Mouse (Mus musculus): ENCODE measurements around the gene Gpat2.

DNA sequence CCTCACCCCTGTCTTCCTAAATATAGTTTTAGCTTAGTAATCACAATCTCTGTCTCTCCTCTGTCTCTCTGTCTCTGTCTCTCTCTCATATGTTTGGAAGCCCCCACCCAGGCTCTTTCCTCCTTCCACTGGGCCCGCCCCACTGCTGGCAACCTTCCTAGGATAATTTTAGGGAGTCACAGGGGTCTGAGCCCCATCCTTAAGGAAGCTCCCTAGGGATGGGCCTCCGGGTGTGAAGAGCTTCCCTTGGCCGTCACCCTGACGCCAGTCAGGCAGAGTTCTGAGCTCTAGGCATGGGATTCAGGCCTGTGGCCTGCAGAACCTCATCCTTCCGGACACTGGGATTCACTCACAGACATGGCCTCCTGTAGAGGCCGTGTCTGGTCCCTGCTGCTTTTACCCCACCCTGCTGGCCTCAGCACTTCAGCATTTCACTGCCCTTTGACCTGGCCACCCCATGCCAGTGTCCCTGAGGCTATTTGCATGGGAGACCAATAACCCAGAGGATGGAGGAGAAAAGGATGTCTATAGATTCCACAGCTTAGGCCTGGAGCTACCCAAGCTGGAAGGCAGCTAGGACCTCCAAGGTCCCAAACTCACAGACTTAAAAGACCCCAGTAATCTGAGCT is 48.5 kb upstream of the Gpat2 start:
- TF ChIP-seq CTCF (IDR thresholded peaks at IDR 0.05; ENCODE audit: low read depth, low read length): no peak
- TF ChIP-seq TAL1 (conservative IDR thresholded peaks at IDR 0.05; ENCODE audit: low read depth, low read length): no peak

Measured in G1E (cell line).